Mouse (Mus musculus): ENCODE results near the gene Tmed6.
"Not testable (repeated sequence)": the region's sequence is repeated elsewhere in the genome, so short reads cannot be mapped to it uniquely, and the experiment has no call there.

Gene Tmed6

DNA sequence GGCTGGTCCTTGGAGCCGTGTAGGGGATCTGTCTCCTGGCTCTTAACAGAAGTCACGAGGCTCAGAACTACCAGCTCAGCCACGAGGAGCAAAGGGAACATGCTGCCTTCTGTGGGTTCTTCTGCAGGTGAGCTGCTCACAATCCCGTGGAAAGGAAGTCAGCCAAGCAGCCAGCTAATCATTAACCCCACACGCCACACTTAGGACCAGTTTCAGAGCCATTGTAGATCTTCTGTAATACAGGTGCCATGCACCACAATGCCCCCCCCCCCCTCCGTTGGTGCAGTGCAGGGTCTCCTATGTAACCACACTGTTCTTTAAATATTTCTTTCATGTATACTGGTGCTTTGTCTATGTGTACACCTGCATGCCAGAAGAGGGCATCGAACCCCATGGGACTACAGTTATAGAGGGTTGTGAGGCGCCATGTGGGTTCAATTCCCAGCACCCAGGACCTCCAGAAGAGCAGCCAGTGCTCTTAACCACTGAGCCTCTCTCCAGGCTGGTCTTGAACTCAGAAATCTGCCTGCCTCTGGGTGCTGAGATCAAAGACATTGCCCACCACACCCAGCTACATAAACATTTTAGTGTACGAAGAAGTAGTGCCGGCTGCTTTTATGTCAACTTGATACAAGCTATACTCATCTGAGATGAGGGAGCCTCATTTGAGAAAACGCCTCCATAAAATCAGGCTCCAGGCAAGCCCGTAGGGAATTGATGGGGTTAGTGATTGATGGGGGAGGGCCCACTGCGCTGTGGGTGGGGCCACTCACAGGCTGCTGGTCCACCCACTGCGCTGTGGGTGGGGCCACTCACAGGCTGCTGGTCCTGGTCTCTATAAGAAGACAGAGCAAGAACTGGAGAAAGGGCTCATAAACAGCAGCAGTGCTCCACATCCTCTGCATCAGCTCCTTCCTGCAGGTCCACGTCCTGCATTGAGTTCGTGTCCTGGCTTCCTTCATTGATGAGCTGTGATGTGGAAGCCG is at the start of gene Tmed6:
Gene Tmed6 (minus strand): TSS at position 134 of the 986 bp plus-strand sequence.
- peak; percentile 53 to 75 for DNase-seq

- no peak for DNase-seq
Measured at GRCm38 (mm10) chr8:107115008-107115320, 49.5 kb upstream of the Tmed6 start.

GRCm38 (mm10) chr8:107114150-107115007 is 48.9 kb upstream of the Tmed6 start:
- DNase-seq, result peak in 1 of 2 experiments; percentile 38

DNA sequence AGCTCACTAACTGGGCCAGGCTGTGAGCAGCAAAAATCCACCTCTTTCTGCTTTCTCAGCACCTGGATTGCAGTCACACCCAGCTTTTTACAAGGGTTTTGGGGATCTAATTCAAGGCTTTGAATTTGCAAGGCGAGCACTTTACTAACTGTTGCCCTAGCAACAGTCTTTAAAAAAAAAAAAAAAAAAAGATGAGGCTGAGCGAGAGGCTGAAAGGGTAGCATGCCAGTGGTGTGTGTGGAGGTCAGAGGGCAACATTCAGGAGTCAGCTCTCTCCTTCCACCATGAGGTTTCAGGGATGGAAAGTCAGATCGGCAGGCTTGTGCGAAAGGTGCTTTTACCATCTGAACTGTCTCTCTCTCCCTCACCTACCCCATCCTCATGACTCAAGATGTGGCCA is 47.8 kb upstream of the Tmed6 start:
- DNase-seq, result no peak

- peak in 1 of 2 experiments; percentile 27 for DNase-seq
Measured at GRCm38 (mm10) chr8:107111340-107112105, 46.1 kb upstream of the Tmed6 start.

GRCm38 (mm10) chr8:107110629-107111330 is 45.3 kb upstream of the Tmed6 start:
- no peak for DNase-seq

DNA sequence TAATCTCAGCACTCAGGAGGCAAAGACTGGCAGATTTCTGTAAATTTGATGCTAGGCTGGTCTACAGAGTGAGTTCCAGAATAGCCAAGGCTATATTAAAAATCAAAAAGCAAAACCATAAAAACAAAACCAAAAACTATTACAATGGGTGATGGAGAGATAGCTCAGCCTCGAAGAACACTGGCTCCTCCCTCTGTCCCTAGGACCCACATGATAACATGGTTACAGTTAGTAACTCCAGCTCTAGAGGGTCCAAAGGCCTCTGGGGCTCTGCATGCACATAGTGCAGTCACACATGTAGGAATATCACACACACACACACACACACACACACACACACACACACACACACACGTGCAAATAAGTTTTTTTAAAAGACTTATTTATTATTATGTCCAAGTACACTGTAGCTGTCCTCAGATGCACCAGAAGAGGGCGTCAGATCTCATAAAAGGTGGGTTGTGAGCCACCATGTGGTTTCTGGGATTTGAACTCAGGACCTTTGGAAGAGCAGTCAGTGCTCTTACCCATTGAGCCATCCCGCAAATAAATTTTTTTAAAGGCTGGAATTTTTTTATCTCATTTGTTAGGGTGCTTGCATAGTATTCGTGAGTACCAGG is 44.5 kb upstream of the Tmed6 start:
- DNase-seq, result no peak

- DNase-seq, result peak; percentile 23 to 35
Measured at GRCm38 (mm10) chr8:107108978-107109720, 43.7 kb upstream of the Tmed6 start.

DNA sequence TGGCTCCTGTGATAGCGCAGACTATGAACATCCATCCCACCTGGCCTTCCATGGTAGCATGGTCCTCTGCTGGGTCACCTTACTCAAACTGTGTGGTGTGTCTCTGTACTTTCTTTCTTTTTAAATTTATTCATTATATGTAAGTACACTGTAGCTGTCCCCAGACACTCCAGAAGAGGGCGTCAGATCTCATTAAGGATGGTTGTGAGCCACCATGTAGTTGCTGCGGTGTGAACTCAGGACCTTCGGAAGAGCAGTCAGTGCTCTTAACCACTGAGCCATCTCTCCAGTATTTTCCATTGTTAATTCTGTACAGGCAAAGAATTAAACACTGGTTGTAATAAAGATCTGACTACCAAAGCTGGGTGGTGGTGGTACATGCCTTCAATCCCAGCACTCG is 42.6 kb upstream of the Tmed6 start:
- not testable (repeated sequence) for DNase-seq

DNA sequence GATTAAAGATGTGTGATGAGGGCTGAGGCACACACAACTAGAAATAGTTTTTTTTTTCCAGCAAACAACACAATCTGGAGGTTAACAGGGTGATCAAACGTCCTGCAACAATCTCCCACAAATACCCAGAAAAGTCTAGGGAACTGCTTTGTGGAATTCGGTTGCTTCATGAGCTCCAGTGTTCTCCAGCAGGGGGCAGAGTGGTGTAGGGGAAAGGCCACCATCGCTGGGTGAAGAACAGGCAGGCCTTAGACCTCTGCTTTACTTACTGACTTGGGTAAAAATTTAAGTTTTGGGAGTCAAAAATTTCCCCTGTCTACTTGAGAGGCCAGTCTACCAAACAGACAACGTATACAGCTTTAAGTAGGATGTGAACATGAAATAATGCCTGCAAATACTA is 39.1 kb upstream of the Tmed6 start:
- DNase-seq, result peak; percentile 67 to 83

DNA sequence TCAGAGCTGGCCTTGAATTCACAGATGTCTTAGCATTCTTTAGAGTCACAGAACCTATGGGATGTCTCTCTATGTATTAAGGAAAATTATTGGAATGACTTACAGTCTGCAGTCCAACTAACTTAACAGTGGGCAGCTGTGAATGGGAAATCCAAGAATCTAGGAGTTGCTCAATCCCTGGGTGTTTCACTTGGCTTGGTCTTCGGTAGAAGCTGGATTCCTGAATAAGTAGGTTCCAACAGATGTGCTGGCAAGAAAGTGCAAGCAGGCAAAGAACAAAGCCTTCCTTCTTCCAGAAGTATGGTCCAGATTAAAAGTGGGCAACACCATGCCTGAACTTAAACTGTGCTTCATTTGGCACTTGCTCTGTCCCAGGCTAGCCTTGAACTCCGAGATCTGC is 35.2 kb upstream of the Tmed6 start:
- no peak for DNase-seq

DNA sequence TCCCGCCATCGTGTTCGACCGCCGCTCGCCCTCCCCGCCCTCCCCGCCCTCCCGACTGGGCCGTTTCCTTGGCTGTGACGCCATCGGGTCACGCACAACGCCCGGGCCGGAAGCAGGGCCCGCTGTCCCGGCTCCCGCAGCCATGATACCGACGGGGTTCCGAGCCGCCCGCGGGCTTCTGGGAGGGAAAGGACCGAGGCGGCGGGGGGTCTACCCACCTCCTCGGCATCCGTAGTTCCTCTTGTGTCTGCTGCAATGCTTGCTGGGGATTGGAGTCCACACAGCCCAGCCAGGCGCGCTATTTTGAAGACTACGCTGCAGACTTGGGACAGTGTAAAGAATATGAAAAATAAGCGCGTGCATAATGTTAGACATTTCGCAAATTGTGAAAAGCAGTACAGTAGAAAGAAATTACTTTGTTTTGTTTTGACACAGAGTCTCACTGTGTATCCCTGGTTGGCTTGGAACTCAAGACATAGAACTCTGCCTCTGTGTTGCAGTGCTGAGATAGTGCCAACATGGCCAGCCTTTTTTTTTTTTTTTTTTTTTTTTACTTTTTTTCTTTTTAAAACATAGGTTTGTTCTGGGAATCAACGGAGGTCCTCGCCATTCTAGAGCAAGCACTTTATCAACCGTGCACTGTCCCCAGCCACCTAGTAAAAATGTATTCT is 31.1 kb upstream of the Tmed6 start, which contains the start of gene Terf2:
Gene Terf2 (minus strand): TSS at position 182 of the 671 bp plus-strand sequence.
- DNase-seq, result peak; percentile 94 to 97

DNA sequence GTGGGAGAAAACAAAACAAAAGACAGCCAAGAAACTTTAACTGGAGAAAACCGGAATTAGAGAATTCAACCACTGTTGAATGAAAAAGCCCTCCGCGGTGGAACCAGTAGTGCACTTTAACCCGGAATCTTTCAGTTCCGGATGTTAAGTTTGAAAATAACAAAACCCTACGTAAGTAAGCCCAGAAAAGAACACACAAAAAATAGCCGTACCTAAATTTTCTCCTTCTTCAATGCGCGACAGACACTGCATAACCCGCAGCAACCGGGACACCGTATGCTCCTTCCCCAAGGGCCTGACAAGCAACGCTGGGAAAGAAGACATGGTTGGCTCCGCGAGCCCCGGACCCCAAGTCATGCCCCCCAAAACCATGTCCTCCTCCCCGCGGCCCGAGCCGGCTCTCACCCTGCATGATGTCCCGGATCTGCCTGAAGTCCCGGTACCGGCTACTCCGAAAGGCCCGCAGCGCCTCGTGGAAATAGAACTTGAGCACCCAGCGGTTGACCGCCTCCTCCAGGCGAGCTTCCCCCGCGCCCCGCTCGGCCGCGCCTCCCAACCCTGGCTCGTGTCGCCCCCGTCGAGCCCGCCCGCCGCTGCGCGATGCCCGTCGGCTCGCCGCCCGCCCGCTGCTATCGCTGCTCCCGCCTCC is 30.4 kb upstream of the Tmed6 start:
- DNase-seq, result no peak

DNA sequence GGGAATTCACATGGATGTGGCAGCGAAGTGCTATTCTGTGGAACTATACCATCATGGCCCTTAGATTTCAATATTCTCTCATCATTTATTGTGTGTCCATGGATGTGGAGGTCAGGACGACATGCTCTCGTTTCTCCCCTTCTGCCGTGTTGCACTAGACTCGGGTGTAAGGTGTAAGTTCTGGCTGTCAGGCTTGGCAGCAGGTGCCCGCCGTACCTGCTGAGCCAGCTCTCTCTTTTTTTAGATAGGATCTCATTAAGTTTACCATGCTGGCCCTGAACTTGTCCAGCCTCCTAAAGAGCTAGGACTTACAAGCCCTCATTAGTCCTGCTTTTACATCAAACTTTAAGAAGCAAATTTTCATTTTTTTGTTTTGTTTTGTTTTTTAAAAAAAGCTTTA is 25.1 kb upstream of the Tmed6 start:
- no peak for DNase-seq

DNA sequence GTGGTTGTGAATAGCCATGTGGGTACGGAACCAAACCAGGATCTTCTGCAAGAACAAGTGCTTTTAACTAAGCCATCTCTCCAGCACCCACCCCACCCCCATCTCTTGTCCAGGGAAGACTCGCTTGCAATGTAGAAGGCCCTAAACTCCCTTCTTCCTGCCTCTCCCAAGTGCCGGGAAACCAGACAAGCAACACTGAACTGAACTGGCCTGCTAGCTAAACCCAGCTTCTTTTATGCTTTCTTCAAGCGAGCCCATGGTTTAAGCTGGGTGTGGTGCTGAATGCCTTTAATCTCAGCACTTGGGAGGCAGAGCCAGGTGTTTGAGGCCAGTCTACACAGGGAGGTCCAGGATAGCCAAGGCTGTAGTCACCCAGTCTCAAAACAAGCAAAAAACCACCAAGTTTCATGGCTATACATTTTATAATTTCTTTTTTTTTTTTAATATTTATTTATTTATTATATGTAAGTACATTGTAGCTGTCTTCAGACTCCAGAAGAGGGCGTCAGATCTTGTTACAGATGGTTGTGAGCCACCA is 23.2 kb upstream of the Tmed6 start:
- no peak for DNase-seq

GRCm38 (mm10) chr8:107086018-107086417 is 20.6 kb upstream of the Tmed6 start:
- no peak for DNase-seq

GRCm38 (mm10) chr8:107085358-107085757 is 19.9 kb upstream of the Tmed6 start:
- no peak for DNase-seq

DNA sequence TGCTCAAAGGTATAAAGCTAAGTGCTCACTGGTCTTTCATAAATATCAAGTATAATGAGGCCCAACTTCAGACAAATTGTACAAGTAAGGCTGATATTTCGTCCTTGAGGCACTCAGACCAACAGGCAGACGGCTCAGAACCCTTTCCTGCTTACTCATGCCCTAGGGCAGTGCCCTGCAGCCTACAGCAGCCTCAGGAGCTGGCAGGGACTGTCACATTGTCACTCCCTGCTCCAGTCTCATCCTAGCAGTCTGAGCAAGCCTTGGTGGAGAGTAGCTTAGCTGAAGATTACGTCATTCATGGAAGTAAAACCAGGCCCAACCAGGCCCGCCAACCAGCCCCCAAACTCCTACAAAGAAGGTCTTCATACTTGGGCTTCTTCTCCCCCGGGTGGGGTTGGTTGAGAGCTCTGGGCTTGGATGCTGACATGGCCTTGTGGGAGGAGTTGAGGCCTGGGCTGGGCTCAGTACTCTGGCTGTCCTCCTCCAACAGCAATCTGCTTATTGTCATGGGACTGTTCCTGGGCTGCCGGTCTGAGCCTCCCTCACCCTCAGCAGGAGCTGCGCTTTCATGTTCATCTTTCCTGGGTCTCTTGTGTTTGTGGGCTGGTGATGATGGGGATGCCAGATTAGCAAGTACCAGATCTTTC is 10.9 kb upstream of the Tmed6 start:
- DNase-seq, result no peak

GRCm38 (mm10) chr8:107074128-107074527 is 8.7 kb upstream of the Tmed6 start:
- no peak for DNase-seq
